Mouse (Mus musculus) ES-Bruce4 (cell line): ENCODE measurements around the gene Rnf157. TPM values are rescaled to one million over a fixed set of nuclear protein-coding genes. Genes with fewer than 3 reads are reported as not detected.
A peak's percentile ranks its signal among the peaks of the same experiment; 100 is the strongest.

Experiments used
- H3K27ac ChIP-seq: 2 replicates; pipeline ENCODE4 v1.5.1; 2012; ENCODE audit warnings: low read length, inconsistent platforms; ENCODE audit not compliant: insufficient read depth
- H3K27me3 ChIP-seq: 2 replicates; pipeline ENCODE4 v1.6.1; 2012; ENCODE audit warnings: mild to moderate bottlenecking, low read length, inconsistent platforms; ENCODE audit not compliant: control insufficient read depth, poor library complexity, insufficient read depth, severe bottlenecking
- H3K36me3 ChIP-seq: 2 replicates; pipeline ENCODE4 v1.6.1; 2012; ENCODE audit warnings: inconsistent platforms, mild to moderate bottlenecking, low read length, moderate library complexity; ENCODE audit not compliant: control insufficient read depth, poor library complexity, insufficient read depth, severe bottlenecking
- H3K4me1 ChIP-seq: one replicate; pipeline ENCODE4 v1.8.1; 2011; ENCODE audit warnings: low read length; ENCODE audit not compliant: control insufficient read depth, insufficient read depth
- H3K4me3 ChIP-seq: 2 replicates; pipeline ENCODE4 v1.5.1; 2011; ENCODE audit warnings: low read depth, mild to moderate bottlenecking, low read length
- H3K9ac ChIP-seq: 2 replicates; pipeline ENCODE4 v1.6.1; 2012; ENCODE audit warnings: low read depth, mild to moderate bottlenecking, inconsistent platforms; ENCODE audit not compliant: poor library complexity, severe bottlenecking
- H3K9me3 ChIP-seq: replicated peaks from 2 replicates; pipeline ENCODE4 v1.6.1; 2012; ENCODE audit warnings: mild to moderate bottlenecking, low read length, inconsistent platforms; ENCODE audit not compliant: control insufficient read depth, poor library complexity, insufficient read depth, severe bottlenecking
- CTCF ChIP-seq: IDR thresholded peaks from one replicate; pipeline ENCODE4 v1.8.1; 2011; ENCODE audit warnings: low read depth, low read length
- EP300 ChIP-seq: IDR thresholded peaks from 2 replicates; pipeline ENCODE4 v1.6.1; 2011; ENCODE audit warnings: low read depth, low read length; ENCODE audit not compliant: insufficient read depth
- POLR2A ChIP-seq: IDR thresholded peaks from one replicate; pipeline ENCODE4 v1.8.1; 2011; ENCODE audit warnings: low read length; ENCODE audit not compliant: insufficient read depth
- polyA plus RNA-seq: library from polyadenylated mRNA; stranded (reverse); fragments of >200 nt; gene quantifications from 2 replicates; pipeline ENCODE4 v1.2.4, GENCODE M21; 2011; ENCODE audit warnings: low read depth; ENCODE audit not compliant: missing spikeins, insufficient read depth, insufficient read length

The Rnf157 gene
- polyA plus RNA-seq, 1 experiment, result 23.1 TPM

- H3K9ac ChIP-seq, result no peak overlapping the region
- no peaks in the 10 kb centered on the region for H3K9me3 ChIP-seq
- no peak overlapping the region for H3K27ac ChIP-seq
- no peaks in the 10 kb centered on the region for H3K27me3 ChIP-seq
- no peaks in the 10 kb centered on the region for H3K4me1 ChIP-seq
- no peak overlapping the region for H3K4me3 ChIP-seq
- TF ChIP-seq EP300 (no peak), CTCF (no peak), POLR2A (no peak)
- H3K36me3 ChIP-seq, result no peaks in the 10 kb centered on the region
These were observed 15.9 kb downstream of the Rnf157 start for GRCm38 (mm10) chr11:116396934-116397330.

GRCm38 (mm10) chr11:116396276-116396933 is 16.4 kb downstream of the Rnf157 start:
- Histone ChIP-seq H3K4me3 (no peak overlapping the region), H3K27ac (no peak overlapping the region), H3K27me3 (no peaks in the 10 kb centered on the region), H3K4me1 (no peaks in the 10 kb centered on the region), H3K9me3 (no peaks in the 10 kb centered on the region), H3K36me3 (no peaks in the 10 kb centered on the region), H3K9ac (no peak overlapping the region)
- TF ChIP-seq POLR2A (no peak), CTCF (no peak), EP300 (no peak)

GRCm38 (mm10) chr11:116394769-116395168 is 18.1 kb downstream of the Rnf157 start:
- Histone ChIP-seq H3K27me3 (no peaks in the 10 kb centered on the region), H3K4me1 (no peaks in the 10 kb centered on the region), H3K36me3 (no peaks in the 10 kb centered on the region), H3K9me3 (no peaks in the 10 kb centered on the region), H3K4me3 (no peak overlapping the region), H3K27ac (no peak overlapping the region), H3K9ac (no peak overlapping the region)
- TF ChIP-seq EP300 (no peak), POLR2A (no peak), CTCF (no peak)

- H3K4me1 ChIP-seq, result peaks cover 10% of the 10 kb centered on the region
- TF ChIP-seq EP300, result no peak
- TF ChIP-seq CTCF, result no peak
- TF ChIP-seq POLR2A, result no peak
- H3K36me3 ChIP-seq, result no peaks in the 10 kb centered on the region
- H3K9me3 ChIP-seq, result no peaks in the 10 kb centered on the region
- no peak overlapping the region; the same call in 1 of the 2 replicates for H3K9ac ChIP-seq
- H3K27me3 ChIP-seq, result no peaks in the 10 kb centered on the region
- H3K4me3 ChIP-seq, result no peak overlapping the region
- H3K27ac ChIP-seq, result peak overlapping the region; percentile 39
These were observed 23.9 kb downstream of the Rnf157 start for GRCm38 (mm10) chr11:116388841-116389480.

GRCm38 (mm10) chr11:116387086-116388071 is 25.5 kb downstream of the Rnf157 start:
- H3K4me3 ChIP-seq, result no peak overlapping the region
- H3K27me3 ChIP-seq, result no peaks in the 10 kb centered on the region
- H3K36me3 ChIP-seq, result no peaks in the 10 kb centered on the region
- H3K9ac ChIP-seq, result no peak overlapping the region
- no peaks in the 10 kb centered on the region for H3K9me3 ChIP-seq
- H3K27ac ChIP-seq, result peak overlapping the region; percentile 22; the same call in 1 of the 2 replicates
- H3K4me1 ChIP-seq, result peaks cover 10% of the 10 kb centered on the region
- TF ChIP-seq EP300 (peak; percentile 55; the same call in 1 of the 2 replicates), POLR2A (no peak)
